Mouse (Mus musculus): Measurements from ENCODE around the gene Podn. TPM values are rescaled to one million over a fixed set of nuclear protein-coding genes. Genes with fewer than 3 reads are reported as not detected.

Podn gene
- polyA plus RNA-seq (2012; rRNA removed; ENCODE audit: low replicate concordance), result 45.5 and 51.3 TPM in 2 replicates

DNA sequence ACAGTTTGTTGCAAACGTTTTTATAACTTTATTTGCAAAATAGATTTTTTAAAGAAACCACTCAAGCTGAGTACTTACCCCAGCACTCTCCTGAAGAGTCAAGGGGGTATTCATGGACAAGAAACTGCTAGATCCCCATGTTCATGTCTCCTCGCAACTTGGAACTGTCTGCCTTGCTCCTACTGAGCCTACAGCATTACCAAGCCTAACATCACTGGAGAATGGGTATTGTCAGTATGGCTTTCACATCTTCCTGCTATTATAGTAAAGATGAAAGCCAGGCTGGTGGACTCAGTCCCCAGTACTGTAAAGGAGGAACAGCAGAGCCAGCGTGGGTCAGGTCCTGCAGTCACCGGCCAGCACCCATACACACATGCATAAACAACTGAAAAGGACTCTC, at the start of gene Podn:
Podn (minus strand) TSS at position 101 of the 400 bp plus-strand sequence.

DNA sequence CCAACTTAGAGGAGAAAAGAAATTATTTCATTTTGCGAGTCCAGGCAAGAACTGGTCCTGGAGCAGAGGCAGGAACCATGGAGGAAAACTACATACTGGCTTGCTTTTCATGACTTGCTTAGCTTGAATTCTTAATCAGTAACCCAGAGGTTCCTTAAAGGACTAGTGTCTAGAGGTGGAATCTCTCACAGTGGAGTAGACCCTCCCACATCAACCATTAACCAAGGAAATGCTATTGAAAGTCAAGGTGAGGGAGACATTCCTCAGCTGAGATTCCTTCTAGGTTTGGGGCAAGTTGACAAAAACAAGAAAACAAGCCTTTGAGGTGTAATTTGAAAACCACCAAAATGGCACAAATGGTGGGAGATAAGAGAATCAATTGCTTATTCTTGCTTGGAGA, 48.6 kb upstream of the Podn start, which contains the start of gene Scp2:
Scp2 (minus strand) TSS at position 119 of the 400 bp plus-strand sequence.

DNA sequence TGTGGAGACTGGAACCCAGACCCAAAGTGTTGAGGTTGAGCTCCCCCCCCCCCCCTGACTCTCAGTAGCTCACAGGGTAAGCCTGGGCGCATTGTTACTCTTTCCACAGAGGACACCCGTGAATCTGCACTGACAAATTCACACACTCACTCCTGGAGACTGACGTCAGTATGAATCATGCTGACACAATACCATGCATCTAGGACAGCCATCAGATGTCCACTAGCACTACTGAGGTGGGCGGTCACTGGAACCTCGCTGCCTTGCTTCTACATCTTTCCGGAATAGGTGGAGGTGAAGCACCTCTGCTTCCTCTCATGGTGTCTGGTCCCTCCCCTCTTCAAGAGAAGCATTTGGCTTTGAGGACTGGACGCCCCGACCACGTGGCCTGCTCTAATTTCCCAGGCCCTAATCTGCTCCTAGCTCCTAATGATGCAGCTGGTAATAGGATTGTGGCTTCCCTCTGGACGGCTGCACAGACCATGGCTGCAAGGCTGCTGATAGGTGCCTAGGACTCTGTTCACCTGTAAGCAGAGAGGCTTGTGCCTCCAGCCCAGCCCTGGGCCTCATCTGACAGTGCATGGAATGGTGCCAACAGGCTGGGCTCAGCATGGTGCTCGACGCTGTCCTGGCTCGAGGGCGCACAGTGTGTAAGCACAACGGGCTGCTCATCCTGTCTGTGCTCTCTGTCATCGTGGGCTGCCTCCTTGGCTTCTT, 128.1 kb downstream of the Podn start, which contains the start of gene Slc1a7:
Slc1a7 (plus strand) TSS at position 367 of the 717 bp plus-strand sequence.

Other genes with a start within 250 kb of the Podn start
- gene Magoh, start 216.7 kb downstream of the Podn start, polyA plus RNA-seq (2012; rRNA removed; ENCODE audit: low replicate concordance), result 15.0 and 26.2 TPM in 2 replicates
- 20.6 and 46.5 TPM in 2 replicates for gene 0610037L13Rik, start 206.6 kb downstream of the Podn start, polyA plus RNA-seq (2012; rRNA removed; ENCODE audit: low replicate concordance)
- 228 and 369 TPM in 2 replicates for gene Cpt2, start 172.8 kb downstream of the Podn start, polyA plus RNA-seq (2012; rRNA removed; ENCODE audit: low replicate concordance)
- 0.04 and 0.34 TPM in 2 replicates for gene Slc1a7, start 128.1 kb downstream of the Podn start, polyA plus RNA-seq (2012; rRNA removed; ENCODE audit: low replicate concordance)
- 166 and 405 TPM in 2 replicates for gene Scp2, start 48.6 kb upstream of the Podn start, polyA plus RNA-seq (2012; rRNA removed; ENCODE audit: low replicate concordance)
- 70.9 and 78.7 TPM in 2 replicates for gene Echdc2, start 69.0 kb upstream of the Podn start, polyA plus RNA-seq (2012; rRNA removed; ENCODE audit: low replicate concordance)
- gene Zyg11a, start 121.6 kb upstream of the Podn start, polyA plus RNA-seq (2012; rRNA removed; ENCODE audit: low replicate concordance), result 2.7 and 3.9 TPM in 2 replicates
- gene Zyg11b, start 204.7 kb upstream of the Podn start, polyA plus RNA-seq (2012; rRNA removed; ENCODE audit: low replicate concordance), result 7.9 and 13.7 TPM in 2 replicates
- 7.3 and 8.6 TPM in 2 replicates for gene Coa7, start 231.7 kb upstream of the Podn start, polyA plus RNA-seq (2012; rRNA removed; ENCODE audit: low replicate concordance)